Mouse (Mus musculus) embryonic facial prominence, embryonic 10.5 days (tissue): ENCODE measurements around the gene Gm44965. TPM values are rescaled to one million over a fixed set of nuclear protein-coding genes. Genes with fewer than 3 reads are reported as not detected.

Experiments
- DNase-seq: peaks from one replicate; pipeline ENCODE4 v3.0.0-alpha.2; 2017; ENCODE audit warnings: low spot score
- H3K27ac ChIP-seq: fragments of 300-500 bp; sonication (generic); replicated peaks from 2 replicates; pipeline ENCODE4 v1.5.1; 2016; ENCODE audit warnings: mild to moderate bottlenecking
- H3K27me3 ChIP-seq: fragments of 300-500 bp; sonication (generic); replicated peaks from 2 replicates; pipeline ENCODE4 v1.6.1; 2016; ENCODE audit warnings: low read depth, mild to moderate bottlenecking; ENCODE audit not compliant: poor library complexity, severe bottlenecking
- H3K36me3 ChIP-seq: fragments of 300-500 bp; sonication (generic); replicated peaks from 2 replicates; pipeline ENCODE4 v1.6.1; 2016; ENCODE audit warnings: mild to moderate bottlenecking, moderate library complexity
- H3K4me1 ChIP-seq: fragments of 300-500 bp; sonication (generic); 2 replicates; pipeline ENCODE4 v1.6.1; 2016
- H3K4me3 ChIP-seq: fragments of 300-500 bp; sonication (generic); 2 replicates; pipeline ENCODE4 v1.5.1; 2016; ENCODE audit warnings: mild to moderate bottlenecking, moderate library complexity
- H3K9me3 ChIP-seq: fragments of 300-500 bp; sonication (generic); 2 replicates; pipeline ENCODE4 v1.6.1; 2016; ENCODE audit warnings: mild to moderate bottlenecking
- WGBS: fragments of 180-500 bp; shearing (Covaris S2); methylation state at CpG from one replicate; pipeline ENCODE4 v1.1.7; 2016; 5-methylcytosine and 5-hydroxymethylcytosine counted together
- polyA plus RNA-seq: library from polyadenylated mRNA; unstranded; fragments of >200 nt; fragmentation: Nextera tagmentation; extraction: Ambion mirVana; gene quantifications from 2 replicates; pipeline ENCODE4 v1.2.1, GENCODE M21; 2016

Gm44965 gene
- polyA plus RNA-seq, 1 experiment from 2014 or later: 0.91 TPM

GRCm38 (mm10) chr6:48566312-48566711, 27.4 kb upstream of the Gm44965 start:
- no peak overlapping the region for H3K27ac ChIP-seq
- H3K9me3 ChIP-seq: no peaks in the 10 kb centered on the region
- no peak for DNase-seq
- H3K4me1 ChIP-seq: no peaks in the 10 kb centered on the region
- 85% methylated on average over 5 of the region's 5 CpGs for WGBS
- H3K27me3 ChIP-seq: no peaks in the 10 kb centered on the region
- peaks cover 58% of the 10 kb centered on the region for H3K36me3 ChIP-seq
- no peak overlapping the region for H3K4me3 ChIP-seq

GRCm38 (mm10) chr6:48568036-48568984, 25.4 kb upstream of the Gm44965 start:
- Histone ChIP-seq H3K4me1 (peaks cover 14% of the 10 kb centered on the region), H3K36me3 (peaks cover 53% of the 10 kb centered on the region), H3K9me3 (no peaks in the 10 kb centered on the region), H3K27ac (no peak overlapping the region), H3K27me3 (no peaks in the 10 kb centered on the region), H3K4me3 (no peak overlapping the region)
- WGBS: 91% methylated on average over 21 of the region's 21 CpGs
- no peak for DNase-seq

GRCm38 (mm10) chr6:48569065-48569807, 24.5 kb upstream of the Gm44965 start:
- Histone ChIP-seq H3K9me3 (no peaks in the 10 kb centered on the region), H3K4me3 (no peak overlapping the region), H3K27me3 (no peaks in the 10 kb centered on the region), H3K36me3 (peaks cover 49% of the 10 kb centered on the region), H3K4me1 (peaks cover 21% of the 10 kb centered on the region), H3K27ac (no peak overlapping the region)
- 88% methylated on average over 8 of the region's 8 CpGs for WGBS
- no peak for DNase-seq

DNA sequence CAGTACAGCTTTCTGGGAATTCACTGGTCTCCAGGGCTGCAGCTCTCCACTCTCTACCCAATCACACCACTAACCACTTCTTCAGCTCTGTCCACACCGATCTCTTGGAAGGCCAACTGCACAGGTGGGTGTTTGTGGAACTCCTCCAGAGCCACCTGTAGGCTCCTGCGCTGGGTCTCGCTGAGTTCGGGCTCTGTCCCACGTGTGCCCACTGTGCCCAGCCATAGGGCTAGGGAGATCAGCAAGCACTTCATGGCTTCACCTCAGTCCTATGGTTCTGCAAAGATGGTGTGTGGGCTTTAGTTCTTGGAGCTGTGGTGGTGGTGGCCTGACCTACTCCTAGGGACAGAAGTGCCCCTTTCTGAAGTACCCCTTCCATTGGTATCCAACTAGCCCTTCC, 21.7 kb upstream of the Gm44965 start:
- H3K27me3 ChIP-seq: no peaks in the 10 kb centered on the region
- H3K4me3 ChIP-seq: no peak overlapping the region
- peaks cover 22% of the 10 kb centered on the region for H3K4me1 ChIP-seq
- H3K36me3 ChIP-seq: peaks cover 25% of the 10 kb centered on the region
- peak overlapping the region; percentile 40; the same call in 1 of the 2 replicates for H3K27ac ChIP-seq
- no peaks in the 10 kb centered on the region for H3K9me3 ChIP-seq
- no peak for DNase-seq
- 91% methylated on average over 5 of the region's 5 CpGs for WGBS

DNA sequence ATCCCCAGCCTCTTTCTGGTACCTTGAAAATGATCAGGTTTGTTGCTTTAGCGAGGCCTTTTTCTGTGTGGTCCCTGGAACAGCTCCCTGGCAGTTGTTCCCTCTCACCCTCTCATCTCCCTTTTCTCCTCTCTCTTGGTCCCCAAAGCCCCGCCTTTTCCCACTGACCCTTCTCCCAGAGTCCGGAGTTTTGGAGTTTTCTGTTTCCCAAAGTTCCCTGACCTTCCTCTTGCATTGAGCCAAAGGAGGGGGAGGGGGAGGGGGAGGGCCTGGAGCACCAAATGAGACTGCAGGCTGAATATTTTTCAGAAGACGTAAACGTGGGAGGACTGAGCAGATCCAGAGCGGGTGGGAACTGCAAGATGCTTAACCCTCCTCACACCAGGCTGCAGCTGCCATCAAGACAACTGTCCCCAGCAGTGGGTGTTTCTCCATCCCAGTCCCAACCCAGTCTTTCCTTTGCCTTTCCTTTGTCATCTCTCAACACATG, 21.1 kb upstream of the Gm44965 start, which contains the start of gene Rarres2:
Gene Rarres2, minus strand, starts transcription at position 218 of the 490 bp plus-strand sequence.
- 30% methylated on average over 6 of the region's 6 CpGs for WGBS
- no peak within 1 kb of the TSS for H3K4me3 ChIP-seq
- peak within 1 kb of the TSS; percentile 40 for H3K27ac ChIP-seq
- H3K27me3 ChIP-seq: no peaks in the 10 kb centered on the region
- H3K36me3 ChIP-seq: peaks cover 25% of the 10 kb centered on the region
- DNase-seq: peak; percentile 47
- no peaks in the 10 kb centered on the region for H3K9me3 ChIP-seq
- peaks cover 22% of the 10 kb centered on the region for H3K4me1 ChIP-seq

GRCm38 (mm10) chr6:48573280-48573679, 20.5 kb upstream of the Gm44965 start:
- Histone ChIP-seq H3K36me3 (peaks cover 20% of the 10 kb centered on the region), H3K4me1 (peaks cover 22% of the 10 kb centered on the region), H3K9me3 (no peaks in the 10 kb centered on the region), H3K27ac (0 out of 2 replicates have a peak overlapping the region, but pooled peaks have one; percentile 40), H3K4me3 (no peak overlapping the region), H3K27me3 (no peaks in the 10 kb centered on the region)
- WGBS: 41% methylated on average over 10 of the region's 10 CpGs
- DNase-seq: peak; percentile 70

DNA sequence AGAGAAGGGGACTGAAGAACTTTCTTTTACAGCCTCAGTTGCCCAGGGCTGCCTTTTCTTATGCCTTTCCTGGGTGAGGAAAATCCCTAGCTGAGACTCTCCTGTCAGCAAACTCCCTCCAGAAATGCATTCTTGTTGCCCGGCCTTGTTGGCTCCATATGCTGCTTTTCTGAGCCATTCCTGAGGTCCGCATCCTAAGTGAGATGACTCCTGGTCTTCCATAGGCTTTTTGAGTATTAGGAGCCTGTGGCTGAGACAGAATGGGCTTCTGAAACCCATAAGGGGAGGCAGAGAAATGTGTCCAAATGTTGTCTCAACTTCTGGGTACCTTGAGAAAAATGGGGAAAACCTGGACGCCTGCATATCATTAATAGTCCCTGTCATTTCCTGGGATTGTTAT, 19.8 kb upstream of the Gm44965 start:
- no peak overlapping the region for H3K4me3 ChIP-seq
- H3K27ac ChIP-seq: no peak overlapping the region
- H3K27me3 ChIP-seq: no peaks in the 10 kb centered on the region
- peaks cover 22% of the 10 kb centered on the region for H3K4me1 ChIP-seq
- DNase-seq: no peak
- H3K9me3 ChIP-seq: no peaks in the 10 kb centered on the region
- peaks cover 14% of the 10 kb centered on the region; the same call in 1 of the 2 replicates for H3K36me3 ChIP-seq
- WGBS: 75% methylated on average over 3 of the region's 3 CpGs

- WGBS: 71% methylated on average over 5 of the region's 5 CpGs
- no peak overlapping the region for H3K27ac ChIP-seq
Measured at GRCm38 (mm10) chr6:48578736-48579135, 15.0 kb upstream of the Gm44965 start.

DNA sequence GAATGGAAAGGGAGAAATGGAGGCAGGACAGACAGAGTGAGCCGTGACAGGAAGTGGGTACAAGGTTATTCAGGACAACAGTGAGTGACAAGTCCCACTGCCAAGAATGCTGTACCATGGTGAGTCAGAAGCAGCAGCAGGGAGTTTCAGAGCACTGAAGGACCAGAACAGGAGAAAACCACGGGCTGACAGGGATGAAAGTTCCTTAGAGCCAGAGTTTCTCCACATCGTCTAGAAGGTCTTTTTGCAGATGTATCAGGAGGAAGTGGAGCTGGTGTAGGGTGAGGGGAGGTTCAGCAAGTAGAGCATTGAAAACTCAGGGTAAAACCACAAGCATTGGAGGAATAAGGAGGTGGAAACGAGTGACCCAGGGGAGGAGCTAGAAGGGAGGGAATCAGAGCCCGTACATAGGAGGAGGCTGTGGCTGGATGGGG, 14.5 kb upstream of the Gm44965 start:
- Histone ChIP-seq H3K9me3 (no peaks in the 10 kb centered on the region), H3K27me3 (no peaks in the 10 kb centered on the region), H3K4me1 (peaks cover 9% of the 10 kb centered on the region), H3K27ac (no peak overlapping the region), H3K4me3 (no peak overlapping the region), H3K36me3 (no peaks in the 10 kb centered on the region)
- 46% methylated on average over 5 of the region's 5 CpGs for WGBS
- DNase-seq: no peak

More at GRCm38 (mm10) chr6:48578736-48579135, 15.0 kb upstream of the Gm44965 start:
- Histone ChIP-seq H3K4me3 (no peak overlapping the region), H3K36me3 (no peaks in the 10 kb centered on the region), H3K4me1 (peaks cover 13% of the 10 kb centered on the region), H3K9me3 (no peaks in the 10 kb centered on the region), H3K27me3 (no peaks in the 10 kb centered on the region)
- no peak for DNase-seq

GRCm38 (mm10) chr6:48581257-48581656, 12.5 kb upstream of the Gm44965 start:
- no peak for DNase-seq
- no peaks in the 10 kb centered on the region for H3K36me3 ChIP-seq
- H3K27me3 ChIP-seq: no peaks in the 10 kb centered on the region
- H3K4me1 ChIP-seq: peaks cover 8% of the 10 kb centered on the region
- 39% methylated on average over 3 of the region's 3 CpGs for WGBS
- no peak overlapping the region for H3K4me3 ChIP-seq
- no peak overlapping the region for H3K27ac ChIP-seq
- no peaks in the 10 kb centered on the region for H3K9me3 ChIP-seq

DNA sequence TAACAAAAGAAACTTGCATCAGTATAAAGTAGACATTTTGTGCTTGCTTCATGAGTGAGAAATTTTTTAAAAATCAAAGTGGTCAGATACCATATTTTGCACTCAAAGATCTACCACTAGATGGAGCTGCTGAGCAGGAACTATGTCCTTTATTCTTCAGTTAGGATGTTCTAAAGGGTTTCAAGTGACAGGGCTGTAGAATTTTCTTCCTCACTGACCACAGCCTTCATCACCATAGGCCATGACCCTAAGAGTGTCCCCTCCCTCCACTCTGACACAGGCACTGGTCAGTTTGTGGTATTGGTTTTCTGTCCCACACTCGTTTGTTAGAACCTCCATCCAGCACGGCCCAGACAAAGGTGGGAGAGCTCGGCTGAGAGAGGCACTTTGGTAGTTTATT, 11.7 kb upstream of the Gm44965 start:
- Histone ChIP-seq H3K9me3 (no peaks in the 10 kb centered on the region), H3K36me3 (no peaks in the 10 kb centered on the region), H3K27me3 (no peaks in the 10 kb centered on the region), H3K27ac (peak overlapping the region; percentile 51; the same call in 1 of the 2 replicates), H3K4me3 (no peak overlapping the region), H3K4me1 (peaks cover 8% of the 10 kb centered on the region)
- WGBS: 76% methylated on average over 3 of the region's 3 CpGs
- peak; percentile 20 for DNase-seq

GRCm38 (mm10) chr6:48589194-48589750, 4.5 kb upstream of the Gm44965 start, which contains the start of gene Gm45021:
Gene Gm45021 (plus strand): TSS chr6:48589610.
- Histone ChIP-seq H3K9me3 (no peaks in the 10 kb centered on the region), H3K4me3 (no peak within 1 kb of the TSS), H3K4me1 (peaks cover 18% of the 10 kb centered on the region), H3K27ac (no peak within 1 kb of the TSS), H3K27me3 (no peaks in the 10 kb centered on the region), H3K36me3 (no peaks in the 10 kb centered on the region)
- DNase-seq: no peak
- WGBS: 54% methylated on average over 6 of the region's 6 CpGs
